In genomic region chr6:38900073-38900472, GRCm38 (mm10) we compare ENCODE assay signal across 16 mouse cellular contexts. TPM values are rescaled to one million over a fixed set of nuclear protein-coding genes. Genes with fewer than 3 reads are reported as not detected.
A peak's percentile ranks its signal among the peaks of the same experiment; 100 is the strongest.
DNase-seq lines count a peak whose midpoint lies in the region; ATAC-seq and TF ChIP-seq lines count a peak whose summit lies in the region.
"Had no signal": no experiment of that assay in that cellular context is flagged by ENCODE, and none has a peak within 500 bp of the region (broad histone marks: within the 10 kb centered on the region; RNA-seq: fewer than 3 reads in every experiment).

No protein-coding gene starts in this region.

- no peak for TF ChIP-seq CTCF in liver, embryonic 14.5 days (IDR thresholded peaks at IDR 0.05; ENCODE audit: low read depth)

- TF ChIP-seq EP300 in liver, embryonic 14.5 days (IDR thresholded peaks at IDR 0.05; ENCODE audit: low read depth) = peak; percentile 71; the same call in 1 of the 2 replicates

- H3K27me3 ChIP-seq in erythroblast, embryonic 14.5 days (ENCODE audit: control insufficient read depth) = peaks cover 4% of the 10 kb centered on the region; the same call in 1 of the 2 replicates
- H3K27me3 ChIP-seq in liver, embryonic 14.5 days (ENCODE audit: control insufficient read depth, insufficient read depth, low read length) = no peaks in the 10 kb centered on the region
- no peaks in the 10 kb centered on the region for H3K27me3 ChIP-seq in splenic B cell, adult 2 months (ENCODE audit: control insufficient read depth, insufficient read depth, low read length, poor library complexity, severe bottlenecking)
- H3K27me3 ChIP-seq: neural tube, embryonic 13.5 days had no signal

- peak overlapping the region; percentile 49 for H3K4me3 ChIP-seq in erythroblast, embryonic 14.5 days (replicated peaks)
- peak overlapping the region in 1 of 2 experiments; percentile 42; a peak in 3 of 4 replicates for H3K4me3 ChIP-seq in liver, embryonic 14.5 days (ENCODE audit: insufficient read depth in 1 of 2, low read depth in 2 of 2, low read length in 2 of 2)
- H3K4me3 ChIP-seq: left cerebral cortex, adult 2 months; neural tube, embryonic 13.5 days had no signal

- peak overlapping the region; percentile 97 for H3K27ac ChIP-seq in liver, embryonic 14.5 days
- H3K27ac ChIP-seq: hindbrain, postnatal 0 days; left cerebral cortex, adult 2 months; neural tube, embryonic 13.5 days had no signal

- WGBS in liver, embryonic 14.5 days (ENCODE audit: insufficient replicate concordance) = 4% methylated on average over 4 of the region's 4 CpGs

- no peaks in the 10 kb centered on the region for H3K9me3 ChIP-seq in erythroblast, embryonic 14.5 days (ENCODE audit: control insufficient read depth, low read length)
- H3K9me3 ChIP-seq in liver, embryonic 14.5 days (ENCODE audit: control insufficient read depth, low read length) = no peaks in the 10 kb centered on the region
- H3K9me3 ChIP-seq: neural tube, embryonic 13.5 days had no signal

- peaks cover 8% of the 10 kb centered on the region; the same call in 1 of the 2 replicates for H3K36me3 ChIP-seq in erythroblast, embryonic 14.5 days (ENCODE audit: control insufficient read depth)
- no peaks in the 10 kb centered on the region for H3K36me3 ChIP-seq in liver, embryonic 14.5 days (replicated peaks; ENCODE audit: control insufficient read depth, insufficient read depth, low read depth)
- H3K36me3 ChIP-seq in splenic B cell, adult 2 months (ENCODE audit: control insufficient read depth, insufficient read depth, low read length, poor library complexity, severe bottlenecking) = no peaks in the 10 kb centered on the region
- H3K36me3 ChIP-seq: neural tube, embryonic 13.5 days had no signal

- peaks cover 96% of the 10 kb centered on the region for H3K4me1 ChIP-seq in erythroblast, embryonic 14.5 days (ENCODE audit: control insufficient read depth)
- H3K4me1 ChIP-seq in liver, embryonic 14.5 days (replicated peaks; ENCODE audit: control insufficient read depth in 2 of 2, insufficient read depth in 2 of 2, low read length in 1 of 2) = peaks cover 72 to 76% of the 10 kb centered on the region in 2 experiments

- peak; percentile 87 for ATAC-seq in liver, embryonic 14.5 days (ENCODE audit: insufficient read depth)
- ATAC-seq: hindbrain, postnatal 0 days had no signal

- H3K4me2 ChIP-seq in liver, embryonic 14.5 days (ENCODE audit: low read depth) = peak overlapping the region; percentile 92
- H3K4me2 ChIP-seq: neural tube, embryonic 13.5 days had no signal

- peak; percentile 44 for DNase-seq in lung, postnatal 36 days
- DNase-seq in lung, postnatal 4 days = no peak
- peak; percentile 88 to 92 (median 89) for DNase-seq in liver, embryonic 14.5 days (ENCODE audit: low read depth in 3 of 3, low spot score in 3 of 3)
- DNase-seq in splenic B cell, adult 2 months (ENCODE audit: low read depth, low spot score) = peak; percentile 27
- DNase-seq in ovary, adult 18-20 months (ENCODE audit: low spot score) = no peak
- no peak for DNase-seq in adrenal gland, adult 8-10 months
- no peak for DNase-seq in frontal cortex, postnatal 36 days (ENCODE audit: low spot score in 2 of 2)
- DNase-seq: adrenal gland, postnatal 36 days; cerebellum, postnatal 14 days; kidney, postnatal 14 days; lung, adult 18-20 months; midbrain, embryonic 14.5 days had no signal

- peak overlapping the region; percentile 79 for H3K9ac ChIP-seq in liver, embryonic 14.5 days (replicated peaks)
- H3K9ac ChIP-seq: neural tube, embryonic 13.5 days had no signal

RNA-seq across cellular contexts. Expression of gene Hipk2, which starts 24.1 kb away (rescaled TPM):
- polyA plus RNA-seq in erythroblast, embryonic 14.5 days (2012) = 16.6 and 18.6 TPM in 2 replicates
- polyA plus RNA-seq in liver, embryonic 14.5 days (2012; rRNA removed) = 10.7 and 12.3 TPM in 2 replicates
- polyA plus RNA-seq in liver, embryonic 14.5 days (2014; fragmentation: Nextera tagmentation; extraction: Ambion mirVana) = 13.0 and 15.5 TPM in 2 replicates
- total RNA-seq in adrenal gland, adult 8-10 months (2022) = 100 to 1,000 TPM; 143 to 161 (median 151) TPM

RNA-seq across cellular contexts. Expression of gene Tbxas1, which starts 24.9 kb away (rescaled TPM):
- polyA plus RNA-seq in erythroblast, embryonic 14.5 days (2012) = 0.18 and 0.19 TPM in 2 replicates
- 4.5 and 5.1 TPM in 2 replicates for polyA plus RNA-seq in liver, embryonic 14.5 days (2012; rRNA removed)
- polyA plus RNA-seq in liver, embryonic 14.5 days (2014; fragmentation: Nextera tagmentation; extraction: Ambion mirVana) = 6.3 and 8.4 TPM in 2 replicates
- total RNA-seq in adrenal gland, adult 8-10 months (2022) = 10 to 100 TPM in 2 of 4 experiments, 1 to 10 TPM in 2; 6.9 to 10.5 (median 9.8) TPM

Comparison
In these comparisons a context has a peak if more than half of its experiments do, and no peak if none do; other contexts are left out.
1. DNase-seq: peak in lung, postnatal 36 days (single experiment), liver, embryonic 14.5 days (3 of 3) and splenic B cell, adult 2 months (single experiment); none in lung, postnatal 4 days (0 of 2), ovary, adult 18-20 months (single experiment), adrenal gland, adult 8-10 months (single experiment) and frontal cortex, postnatal 36 days (0 of 2).